Mouse (Mus musculus): ENCODE data around the gene Zp2.

Gene Zp2

DNA sequence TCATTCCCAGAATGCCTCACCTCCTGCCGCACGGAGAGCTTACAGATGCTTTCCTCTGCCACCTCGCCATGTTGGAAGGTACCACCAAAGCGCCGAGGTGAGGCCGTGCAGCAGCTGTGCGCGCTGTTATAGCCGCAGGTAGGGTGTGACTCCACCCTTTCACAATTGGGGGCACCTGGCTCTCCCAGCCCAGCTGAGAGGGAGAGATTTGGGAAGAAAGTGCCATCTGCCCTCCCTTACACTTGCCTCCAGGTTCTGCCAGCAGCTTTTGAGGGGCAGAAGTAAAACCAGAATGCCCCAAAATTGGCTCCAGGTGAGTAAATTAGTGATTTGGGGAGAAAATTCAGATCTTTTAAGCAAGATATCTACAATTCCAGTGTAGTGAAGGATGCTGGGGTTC is at the start of gene Zp2:
Gene Zp2, minus strand, starts transcription at position 101 of the 400 bp plus-strand sequence.
- DNase-seq, result no peak

DNA sequence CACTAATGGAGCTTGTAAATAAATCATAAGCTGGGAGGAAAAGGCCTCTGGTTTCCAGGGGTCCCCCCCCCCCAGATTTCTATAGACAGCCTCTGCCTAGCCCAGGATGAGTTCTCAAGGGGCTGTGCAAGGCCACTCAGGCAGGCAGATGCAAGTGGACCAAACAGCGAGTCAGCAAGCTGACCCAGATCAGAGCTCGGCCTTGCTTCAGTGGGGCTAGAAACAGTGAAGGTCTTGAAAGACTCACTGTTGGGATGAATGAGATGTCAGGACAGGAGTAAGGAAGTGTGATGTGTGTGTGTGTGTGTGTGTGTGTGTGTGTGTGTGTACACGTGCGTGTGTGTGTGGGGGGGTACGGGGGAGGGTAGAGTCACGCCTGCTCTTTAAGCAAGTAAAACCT is 47.7 kb upstream of the Zp2 start:
- no peak for DNase-seq

DNA sequence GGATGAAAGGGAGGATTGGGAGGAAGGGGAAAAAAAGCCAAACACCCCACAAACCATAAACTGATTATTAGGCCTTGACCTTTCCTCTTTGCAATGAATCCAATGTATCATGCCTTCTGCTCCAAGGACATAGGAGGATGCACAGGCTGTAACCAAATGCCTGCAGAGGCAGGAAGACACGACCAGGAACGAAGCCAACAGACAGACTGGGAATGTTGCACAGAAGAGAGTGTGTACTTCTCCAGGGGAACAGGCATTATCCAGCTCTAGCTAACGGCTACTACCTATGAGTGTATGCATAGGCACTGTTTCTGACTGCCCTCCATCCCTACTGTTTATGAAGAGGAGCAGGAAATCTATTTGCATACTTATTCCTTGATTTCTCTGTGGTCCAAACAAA is 47.1 kb upstream of the Zp2 start:
- DNase-seq, result no peak

DNA sequence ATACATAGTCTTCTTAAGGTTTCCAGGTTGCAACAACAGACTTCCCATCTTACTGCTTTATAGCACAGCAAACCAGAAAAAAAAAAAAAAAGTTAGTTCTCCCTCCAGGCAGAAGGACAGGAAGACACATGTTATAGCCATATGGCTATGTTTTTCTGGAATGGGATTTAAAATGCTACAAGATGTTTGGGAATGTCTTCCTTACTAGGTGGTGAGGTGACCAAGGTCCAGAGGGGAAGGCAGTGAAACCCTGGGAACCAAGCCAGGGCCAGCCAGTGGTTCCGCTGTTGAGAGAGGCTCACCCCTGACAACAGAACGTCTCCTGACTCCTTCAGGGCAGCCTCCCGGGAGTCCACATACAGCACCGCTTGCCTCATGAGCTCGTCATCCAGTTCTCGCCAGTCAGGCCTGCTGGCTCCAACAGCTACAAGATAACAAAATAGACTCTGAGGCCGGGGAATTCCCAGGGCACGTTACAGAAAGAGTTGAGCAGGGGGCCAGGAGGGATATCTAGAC is 45.1 kb upstream of the Zp2 start:
- no peak for DNase-seq

DNA sequence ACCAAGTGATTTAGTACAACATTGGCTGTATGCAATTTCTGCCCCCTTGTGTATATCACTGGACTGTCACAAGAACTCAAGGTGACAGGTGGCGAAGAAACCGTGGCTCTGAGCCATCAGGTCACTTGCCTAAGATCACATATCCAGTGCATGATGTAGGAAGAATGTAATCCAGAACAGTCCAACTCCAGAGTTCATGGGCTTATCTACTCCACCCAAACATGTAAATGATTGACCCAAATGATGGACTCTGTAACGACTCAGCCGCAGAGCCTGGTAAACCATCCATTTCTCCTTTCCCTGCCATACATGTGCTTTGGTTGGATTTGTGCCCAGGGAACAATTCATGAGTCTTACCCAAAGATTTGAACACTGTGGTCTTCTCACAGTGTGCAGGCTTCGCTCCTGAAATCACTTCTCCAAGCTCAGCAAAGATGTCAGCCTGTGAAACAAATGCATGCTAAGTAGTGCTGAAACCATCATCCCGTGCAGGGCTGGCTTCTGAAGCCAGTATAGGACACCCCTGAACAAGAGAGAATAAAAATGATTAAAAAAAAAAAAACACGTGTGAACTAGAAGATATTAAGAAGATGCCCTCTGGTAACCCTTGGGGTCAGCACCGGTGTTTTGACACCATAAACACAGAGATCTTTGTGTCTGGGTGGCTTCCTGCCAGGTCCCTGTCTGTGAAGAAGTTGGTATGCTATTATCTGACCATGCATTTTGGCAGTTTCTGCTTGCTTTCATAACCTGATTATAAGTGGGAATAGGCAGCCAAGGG is 44.5 kb upstream of the Zp2 start:
- no peak for DNase-seq

DNA sequence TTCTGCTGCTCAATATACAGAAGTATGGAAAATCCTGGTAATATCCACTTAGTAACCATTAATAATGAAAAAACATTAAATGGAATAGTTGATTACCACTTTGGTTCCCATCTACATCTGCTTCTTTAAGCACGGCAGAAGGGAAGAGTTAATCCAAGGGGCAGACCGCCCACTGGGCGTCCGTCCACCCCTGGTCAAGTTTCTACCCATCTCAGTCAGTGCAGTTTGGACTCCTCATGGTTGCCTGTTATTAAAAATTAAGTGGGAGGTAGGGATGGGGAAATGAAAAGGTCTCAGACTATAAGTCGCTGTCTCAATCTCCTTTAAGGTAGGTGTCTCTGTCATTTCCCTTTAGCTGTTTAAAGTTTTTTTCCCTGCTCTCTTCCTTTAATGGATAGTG is 43.9 kb upstream of the Zp2 start:
- DNase-seq, result no peak

DNA sequence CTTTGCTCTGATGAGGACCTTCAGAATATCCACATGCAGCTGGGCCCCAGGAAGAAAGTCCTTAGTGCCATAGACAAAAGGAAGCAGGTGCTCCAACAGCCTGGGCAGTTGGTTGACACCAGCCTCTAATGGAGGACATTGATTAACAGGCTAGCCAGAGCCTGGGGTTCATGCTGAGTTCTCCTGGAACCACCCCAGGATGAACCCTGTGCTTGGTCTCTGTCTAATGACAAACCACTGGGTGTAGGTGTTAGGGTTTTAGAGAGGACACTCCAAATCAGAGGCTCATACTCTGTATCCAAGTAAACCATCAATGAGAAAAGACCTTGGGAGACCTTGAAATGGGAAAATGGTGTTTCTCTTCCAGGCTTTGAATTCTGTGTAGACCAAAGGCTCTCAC is 37.8 kb upstream of the Zp2 start:
- DNase-seq, result no peak

DNA sequence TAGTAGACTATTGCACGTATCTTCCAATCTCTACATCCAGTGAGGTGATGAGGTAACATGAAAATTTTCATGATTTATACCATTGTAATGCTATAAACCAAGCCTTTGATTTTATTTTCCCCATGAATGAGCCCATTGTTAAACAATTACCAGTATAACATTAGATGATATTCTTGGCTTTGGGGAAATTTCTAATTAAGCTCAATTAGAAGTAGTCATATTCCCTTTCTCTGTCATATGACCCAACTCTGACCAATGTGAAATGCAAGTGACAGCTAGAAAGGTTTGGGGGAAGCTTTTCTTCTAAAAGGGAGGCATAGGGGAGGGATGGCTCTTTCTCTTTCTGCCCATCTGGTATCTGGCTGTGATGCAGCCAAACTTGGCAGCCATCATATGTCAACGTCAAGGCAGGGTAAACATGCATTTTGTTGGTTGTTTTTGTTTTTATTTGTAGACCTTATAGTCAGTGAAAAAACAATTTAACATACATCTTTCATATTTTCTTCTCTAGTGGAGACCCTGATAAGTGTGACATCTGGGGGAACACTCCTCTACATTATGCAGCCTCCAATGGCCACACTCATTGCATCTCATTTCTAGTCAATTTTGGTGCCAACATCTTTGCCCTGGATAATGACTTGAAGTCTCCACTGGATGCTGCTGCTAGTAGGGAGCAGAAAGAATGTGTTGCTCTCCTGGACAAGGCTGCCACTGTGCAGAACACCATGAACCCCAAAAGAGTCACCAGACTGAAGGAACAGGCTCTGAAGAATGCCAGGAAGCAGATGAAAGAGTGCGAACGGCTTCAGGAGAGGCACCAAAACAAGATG is 36.5 kb upstream of the Zp2 start:
- DNase-seq, result no peak

DNA sequence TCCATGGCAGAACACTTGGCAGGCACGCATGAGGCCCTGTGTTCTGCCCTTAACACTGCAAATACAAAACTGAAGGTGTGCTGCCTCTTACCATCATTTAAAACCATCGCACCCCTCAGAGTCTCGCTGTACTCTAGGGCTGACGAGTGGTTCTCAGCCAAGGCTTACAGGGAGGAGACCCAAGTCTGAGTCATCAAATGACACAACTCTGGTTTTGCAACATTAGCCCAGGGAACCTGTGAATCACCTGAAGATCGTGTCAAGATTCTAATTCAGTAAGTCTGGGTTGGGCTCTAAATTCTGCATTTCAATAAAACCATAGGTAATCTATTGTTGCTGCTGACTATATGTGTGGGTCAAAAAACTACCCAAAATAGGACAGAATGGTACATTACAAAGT is 35.5 kb upstream of the Zp2 start:
- no peak for DNase-seq

DNA sequence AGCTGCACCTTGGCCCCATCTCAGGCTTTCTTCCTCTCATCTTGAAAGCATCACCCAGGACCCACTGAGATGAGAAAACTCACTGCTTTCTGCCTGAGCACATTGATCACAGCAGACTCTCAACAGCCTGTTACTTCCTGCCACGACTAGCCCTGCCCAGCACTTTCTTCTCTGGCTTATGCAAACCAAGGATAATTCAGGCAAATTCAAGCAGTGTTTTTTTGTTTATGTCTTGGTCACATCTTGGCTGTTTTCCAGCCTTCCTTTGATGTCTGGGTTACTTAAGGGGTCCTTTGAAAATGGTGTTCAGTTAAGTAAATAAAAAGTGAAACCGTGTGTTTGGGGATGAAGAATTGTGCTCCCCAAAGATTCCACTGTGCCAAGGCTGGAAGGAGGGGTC is 33.8 kb upstream of the Zp2 start:
- no peak for DNase-seq

DNA sequence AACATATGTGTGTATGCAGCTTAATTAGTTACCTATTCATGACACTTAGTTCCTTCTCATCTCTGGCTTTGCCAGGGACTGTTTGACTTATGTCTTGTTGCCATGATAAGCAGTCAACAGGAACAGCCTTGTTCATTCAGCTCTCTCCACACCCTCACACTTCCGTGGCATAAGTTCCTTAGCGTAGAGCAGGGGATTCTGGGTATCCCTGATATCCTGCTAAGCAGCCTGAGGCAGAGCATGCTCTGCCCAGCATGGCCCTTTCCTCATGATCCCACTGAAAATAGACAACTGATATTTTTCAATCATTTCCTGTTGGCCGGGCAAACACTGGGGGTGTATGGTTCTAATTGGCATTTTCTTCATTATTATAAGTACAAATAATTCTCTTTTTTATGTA is 32.5 kb upstream of the Zp2 start:
- DNase-seq, result no peak

DNA sequence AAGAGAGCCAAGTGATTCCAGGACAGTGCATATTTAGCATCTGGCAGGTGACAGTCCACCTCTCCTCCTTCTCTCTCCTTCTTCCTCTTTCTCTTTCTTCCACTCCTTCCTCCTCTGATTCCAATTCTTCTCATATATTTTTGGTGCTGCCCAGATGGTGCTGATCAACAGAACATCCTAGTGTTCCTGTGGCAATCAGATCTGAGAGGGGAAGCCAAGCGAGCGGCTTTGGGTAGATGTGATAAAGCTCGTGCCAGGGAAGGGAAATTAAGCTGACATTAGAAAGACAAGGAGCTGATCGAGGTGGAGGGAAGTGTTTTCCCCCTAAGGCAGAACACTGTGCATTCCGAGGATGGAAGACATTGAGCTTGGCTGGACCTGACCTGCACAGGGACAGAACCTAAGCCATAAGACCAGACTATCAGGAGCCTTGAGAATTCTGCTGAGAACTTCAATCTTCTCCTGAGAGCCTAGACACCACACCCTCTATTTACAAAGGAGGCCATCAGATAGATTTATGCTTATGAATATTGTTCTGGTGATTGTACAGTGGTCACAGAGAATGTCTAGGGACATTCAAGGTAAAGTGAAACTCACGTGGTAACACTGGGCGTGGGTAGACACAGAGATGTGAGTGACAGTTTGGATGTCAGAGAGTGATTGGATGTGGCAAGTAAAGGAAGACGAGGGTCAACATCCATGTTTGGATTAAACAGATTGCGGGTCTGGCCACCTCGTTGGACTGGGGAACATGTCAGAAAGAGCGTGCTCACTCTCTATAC is 29.8 kb upstream of the Zp2 start:
- no peak for DNase-seq

DNA sequence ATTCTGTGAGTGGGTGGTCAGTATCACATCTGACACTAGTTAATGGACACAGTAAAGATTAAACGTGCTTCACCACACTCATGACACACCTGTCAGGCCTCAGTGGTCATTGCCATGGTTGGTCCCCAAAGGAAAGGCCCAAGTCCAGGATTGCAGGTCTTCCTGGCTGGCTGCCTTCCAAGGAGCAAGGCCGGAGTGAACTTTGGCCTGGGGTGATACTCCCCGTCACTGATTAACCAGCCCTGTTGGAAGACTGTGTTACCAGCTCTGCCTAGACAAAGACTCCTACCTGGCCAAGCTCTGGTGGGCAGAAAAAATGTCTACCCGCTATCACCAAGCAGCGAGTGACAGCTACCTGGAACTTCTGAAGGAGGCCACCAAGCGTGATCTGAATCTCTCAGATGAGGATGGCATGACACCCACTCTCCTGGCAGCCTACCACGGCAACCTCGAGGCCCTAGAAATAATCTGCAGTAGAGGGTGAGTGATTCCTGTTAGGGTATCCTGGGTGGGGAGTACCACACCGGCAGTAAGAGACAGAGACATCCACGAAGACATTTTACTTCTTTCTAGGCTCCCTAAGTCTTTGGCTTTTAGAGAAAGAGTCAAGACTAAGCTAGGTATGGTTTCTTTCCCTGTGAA is 28.6 kb upstream of the Zp2 start, which contains the start of gene Anks4b:
Gene Anks4b, plus strand, starts transcription at position 256 of the 642 bp plus-strand sequence.
- DNase-seq, result no peak

DNA sequence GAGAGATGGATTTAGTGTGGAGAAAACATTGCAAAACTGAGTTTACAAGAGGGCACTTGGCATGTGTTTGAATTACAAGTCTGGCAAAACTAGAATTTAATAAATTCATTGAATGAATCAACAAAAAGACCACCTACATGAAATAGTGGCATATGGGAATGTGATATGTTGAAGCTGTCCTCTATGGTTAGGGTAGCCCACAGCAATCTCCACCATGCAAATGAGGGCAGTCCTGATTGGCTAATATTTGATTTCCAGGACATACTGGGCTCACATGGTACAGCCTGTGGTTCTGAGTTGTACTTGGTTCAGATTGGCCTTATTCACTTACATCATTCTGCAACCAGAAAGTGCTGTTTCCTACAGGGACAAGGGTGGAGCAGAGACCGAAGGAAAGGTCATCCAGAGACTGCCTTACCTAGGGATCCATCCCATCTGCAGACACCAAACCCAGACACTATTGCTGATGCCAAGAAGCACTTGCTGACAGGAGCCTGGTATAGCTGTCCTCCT is 27.2 kb upstream of the Zp2 start:
- DNase-seq, result no peak

DNA sequence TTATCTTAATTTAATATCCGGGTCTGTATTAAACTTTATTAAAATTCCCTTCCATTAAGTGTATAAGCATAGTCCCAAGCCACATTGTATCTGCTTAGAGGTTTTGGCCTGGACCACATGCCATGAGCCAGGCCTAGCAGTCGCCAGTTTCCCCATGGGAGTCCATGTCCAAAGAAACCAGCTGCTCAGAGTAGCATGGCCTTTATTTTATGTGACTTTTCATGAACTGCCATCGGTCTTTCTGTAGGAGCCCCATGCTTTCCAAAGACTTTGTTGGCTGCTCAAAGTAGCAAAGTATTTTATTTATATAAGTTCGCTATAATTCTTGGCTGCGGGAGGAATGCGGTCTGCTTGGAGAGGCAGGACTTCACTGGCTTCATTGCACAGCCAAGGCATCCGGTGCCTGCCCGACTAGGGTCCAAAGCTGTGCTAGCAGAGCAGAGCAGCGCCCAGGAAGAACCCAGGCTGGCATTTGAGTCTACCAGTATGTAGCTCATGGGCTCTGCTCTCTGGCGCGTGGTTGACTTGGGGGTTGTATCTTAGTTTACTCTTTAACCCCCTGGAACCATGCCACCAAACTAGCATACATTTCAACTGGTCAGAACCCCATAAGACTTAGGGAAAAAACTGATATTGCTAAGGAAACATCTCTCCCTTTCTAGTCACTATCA is 18.6 kb upstream of the Zp2 start:
- DNase-seq, result no peak

DNA sequence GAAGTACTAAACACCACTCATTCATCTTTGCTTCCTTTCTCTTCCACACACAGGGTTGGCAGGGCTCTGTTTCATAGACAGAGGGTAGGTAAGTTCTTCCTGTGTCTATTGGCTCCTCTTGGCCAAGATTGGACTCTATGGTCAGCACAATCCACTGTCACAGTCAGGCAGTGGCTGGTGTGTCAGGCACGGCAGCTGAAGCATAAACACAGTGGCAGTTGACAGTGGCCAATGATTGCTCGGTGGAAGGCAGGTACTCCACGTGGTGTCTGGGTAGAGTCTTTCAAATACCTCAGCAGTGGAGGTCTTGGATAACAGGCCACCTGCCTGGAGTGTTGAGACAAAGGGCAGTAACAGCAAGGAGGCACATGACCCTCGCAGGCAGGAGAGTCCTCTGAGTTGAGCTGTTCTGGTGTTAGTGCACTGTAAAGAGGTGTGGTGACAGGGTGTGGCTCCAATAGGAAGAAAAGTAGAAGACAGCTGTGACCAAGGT is 13.1 kb upstream of the Zp2 start:
- DNase-seq, result no peak

DNA sequence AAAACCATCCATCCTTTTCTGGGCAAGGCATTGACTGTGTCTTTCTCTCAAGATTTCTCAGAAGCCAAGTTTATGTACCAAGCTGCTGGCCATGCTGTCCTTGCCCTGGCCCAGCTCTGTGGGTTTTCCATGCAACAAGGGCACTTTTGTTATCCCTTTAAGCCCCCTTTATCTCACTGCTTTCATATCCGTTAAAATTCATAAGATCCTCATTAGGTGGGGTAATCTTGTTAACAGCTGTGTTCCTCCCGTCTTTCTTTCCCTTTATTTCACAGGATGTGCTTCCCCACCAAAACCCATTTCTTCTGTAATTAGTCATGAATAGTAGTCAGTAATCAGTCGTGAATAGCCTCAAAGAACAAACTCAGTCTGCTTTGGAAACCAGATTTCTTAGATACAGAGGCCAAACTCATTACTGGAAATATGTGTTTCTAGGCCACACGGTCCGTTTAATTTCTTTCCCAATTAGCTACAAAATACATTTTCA is 12.5 kb upstream of the Zp2 start:
- no peak for DNase-seq

DNA sequence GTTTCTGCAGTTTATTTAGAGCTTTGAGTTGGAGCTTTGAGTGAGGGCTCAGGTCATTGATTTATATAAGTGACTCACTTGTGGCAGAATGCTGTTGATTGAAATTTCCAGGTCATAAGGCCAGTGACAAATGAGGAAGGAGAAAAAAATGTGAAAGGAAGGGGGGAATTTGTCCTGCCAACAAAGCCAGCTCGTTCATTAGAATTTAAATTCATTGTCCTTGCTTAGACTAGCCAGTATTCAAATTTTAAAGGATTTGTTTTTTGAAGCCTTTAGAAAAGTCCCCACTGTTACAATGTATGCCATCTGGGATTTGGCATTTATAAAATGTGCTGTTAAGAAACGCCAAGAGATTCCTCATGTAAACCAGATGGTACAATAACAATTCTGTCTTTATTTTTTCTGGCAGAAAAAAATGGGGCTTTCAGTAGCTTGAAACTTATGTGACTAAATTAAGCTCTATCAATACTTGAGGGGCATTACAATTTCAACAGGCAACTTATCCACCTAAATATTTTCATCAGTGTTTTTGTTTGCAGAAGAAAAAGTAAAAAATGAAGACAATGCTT is 11.8 kb upstream of the Zp2 start:
- DNase-seq, result no peak

DNA sequence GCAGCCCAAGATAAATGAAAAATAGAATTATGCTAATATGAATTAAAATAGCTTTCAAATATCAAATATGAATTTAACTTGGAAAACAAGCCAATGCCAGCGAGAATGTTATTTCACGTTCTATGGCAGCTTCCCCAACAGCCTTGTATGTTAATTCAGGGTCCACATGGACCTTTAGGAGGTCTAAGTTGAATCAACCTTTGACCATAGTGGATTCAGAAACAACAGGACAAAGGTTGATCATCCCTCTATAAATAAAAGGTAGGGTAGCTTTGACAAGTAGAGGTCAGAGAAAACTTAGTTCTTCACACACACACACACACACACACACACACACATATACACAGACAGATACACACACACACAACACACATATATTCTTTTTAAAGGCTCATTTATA is 5.8 kb upstream of the Zp2 start:
- DNase-seq, result no peak

DNA sequence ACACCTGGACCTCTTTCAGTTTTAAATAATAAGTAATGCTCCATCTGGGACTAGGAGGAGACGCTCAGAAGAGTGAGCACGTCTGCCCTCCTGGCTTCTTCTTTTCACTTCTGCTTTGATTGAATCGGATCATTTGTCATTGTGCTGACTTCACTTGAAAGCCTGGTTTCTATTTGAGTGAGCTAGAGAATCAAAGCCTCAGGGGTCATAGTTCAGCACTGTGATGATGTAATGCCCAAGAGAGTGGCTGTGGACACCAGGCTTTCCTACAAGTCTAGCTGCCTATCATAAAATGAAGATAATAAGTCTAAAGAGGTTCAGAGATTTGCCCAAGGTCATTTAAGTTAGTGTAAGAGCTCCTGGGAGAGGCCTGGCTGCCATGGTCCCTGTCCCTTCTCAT is 5.2 kb upstream of the Zp2 start:
- DNase-seq, result no peak

DNA sequence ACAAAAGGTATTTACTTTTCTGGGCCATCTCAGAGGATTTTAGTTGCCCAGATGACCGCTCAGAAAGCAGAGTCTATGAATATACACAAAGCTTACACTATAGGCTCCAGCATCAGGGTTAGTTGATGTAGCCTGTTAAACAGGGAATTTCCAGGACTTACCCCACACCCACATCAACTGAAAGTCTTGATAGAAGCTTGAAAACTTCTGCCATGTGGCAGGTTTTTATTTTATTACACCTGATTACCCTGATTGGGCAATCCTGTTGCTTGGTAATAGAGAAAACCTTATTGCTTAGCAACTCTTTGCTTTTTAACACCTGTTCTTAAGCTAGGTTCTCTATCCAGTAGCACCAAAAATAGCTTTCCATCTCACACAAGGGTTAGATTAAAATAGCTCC is 2.3 kb downstream of the Zp2 start:
- DNase-seq, result no peak

Measured in right cerebral cortex, postnatal 4 days (tissue).